Mouse (Mus musculus) frontal cortex, postnatal 25 days (tissue): ENCODE results near the gene Capzb.

Source experiments
- DNase-seq, 2 experiments: peaks; one replicate each; pipeline ENCODE4 v3.0.0; 2022; ENCODE audit warnings: low spot score in 2 of 2

The Capzb gene

GRCm38 (mm10) chr4:139305521-139305920, 112.8 kb downstream of the Capzb start:
- no peak for DNase-seq

DNA sequence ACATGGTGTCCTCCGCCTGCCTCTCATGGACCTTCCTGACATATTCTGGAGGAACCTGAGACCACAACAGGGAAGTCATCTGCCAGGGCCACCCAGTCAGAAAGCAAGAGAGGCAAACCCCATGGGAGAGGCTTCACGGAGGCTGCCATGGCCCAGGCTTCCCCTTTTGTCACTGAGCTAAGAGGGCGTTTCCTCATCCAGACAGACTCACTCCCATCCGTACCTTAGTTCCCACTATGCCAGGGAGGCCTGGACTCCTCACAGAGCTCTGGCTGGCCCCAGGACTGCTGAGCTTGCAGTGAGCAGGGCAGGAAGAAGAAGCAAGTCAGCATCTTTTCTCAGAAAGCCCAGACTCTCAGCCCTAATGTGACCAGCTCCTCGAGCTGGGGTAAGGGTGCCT, 115.2 kb downstream of the Capzb start:
- DNase-seq, result no peak

DNA sequence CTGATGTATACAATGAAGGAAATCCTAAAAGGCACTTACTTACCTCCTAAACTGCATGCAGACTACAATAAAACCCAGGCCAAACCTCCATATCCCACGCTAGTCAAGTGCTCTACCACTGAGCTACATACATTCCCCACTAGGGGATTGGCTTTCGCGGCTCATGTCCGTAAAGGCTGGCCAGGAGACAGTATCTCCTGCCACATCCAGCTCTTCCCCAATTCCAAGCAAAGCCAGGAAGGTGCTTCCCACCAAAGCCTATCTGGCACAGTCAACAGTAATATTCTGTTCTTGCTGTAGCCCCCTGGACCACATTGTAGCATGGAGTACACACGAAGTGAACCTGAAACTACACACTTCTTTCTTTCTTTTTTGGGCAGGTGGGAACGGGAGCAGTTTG, 117.0 kb downstream of the Capzb start:
- no peak for DNase-seq

- peak; percentile 98 to 99 for DNase-seq
Measured at GRCm38 (mm10) chr4:139310171-139310898, 117.6 kb downstream of the Capzb start, which contains the start of the genes Pqlc2 and Akr7a5. TSS of gene Pqlc2 (minus strand) at chr4:139310708. TSS of gene Akr7a5 (plus strand) at chr4:139310744.

GRCm38 (mm10) chr4:139310899-139311701, 118.4 kb downstream of the Capzb start:
- no peak for DNase-seq

GRCm38 (mm10) chr4:139311707-139312106, 119.0 kb downstream of the Capzb start:
- no peak for DNase-seq

DNA sequence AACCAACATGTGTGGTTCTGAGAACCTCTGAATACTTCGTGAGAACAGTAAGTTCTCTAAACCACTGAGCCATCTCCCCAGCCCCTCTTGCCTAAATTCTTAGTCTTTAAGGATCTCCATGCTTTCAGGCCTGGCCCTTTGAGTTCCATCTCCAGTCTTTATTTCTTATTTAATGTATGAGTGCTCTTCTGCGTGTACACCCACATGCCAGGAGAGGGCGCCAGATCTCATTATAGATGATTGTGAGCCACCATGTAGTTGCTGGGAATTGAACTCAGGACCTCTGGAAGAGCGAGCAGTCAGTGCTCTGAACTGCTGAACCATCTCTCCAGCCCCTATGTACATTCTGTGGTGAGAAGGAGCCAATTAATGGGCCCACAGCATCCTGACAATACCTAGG, 119.9 kb downstream of the Capzb start:
- no peak for DNase-seq

DNA sequence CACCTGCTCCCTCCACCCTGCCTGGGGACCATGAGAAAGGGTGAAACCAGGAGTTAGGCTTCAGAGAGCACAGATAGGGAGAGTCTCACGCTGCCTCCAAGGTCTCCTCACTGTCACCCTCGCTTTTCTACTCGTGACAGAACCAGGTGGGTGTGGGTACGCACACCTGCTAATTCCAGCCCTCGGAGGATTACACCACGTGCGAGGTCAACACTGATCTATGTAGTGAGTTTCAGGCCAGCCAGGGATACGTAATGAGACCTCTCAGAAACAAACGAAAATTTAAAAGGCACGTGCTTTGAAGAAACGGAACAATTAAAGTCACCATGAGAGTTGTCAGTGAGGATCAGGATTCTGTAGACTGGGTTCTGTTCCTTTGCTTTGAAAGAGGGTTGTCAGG, 125.8 kb downstream of the Capzb start:
- no peak for DNase-seq

GRCm38 (mm10) chr4:139319740-139320139, 127.0 kb downstream of the Capzb start:
- no peak for DNase-seq

DNA sequence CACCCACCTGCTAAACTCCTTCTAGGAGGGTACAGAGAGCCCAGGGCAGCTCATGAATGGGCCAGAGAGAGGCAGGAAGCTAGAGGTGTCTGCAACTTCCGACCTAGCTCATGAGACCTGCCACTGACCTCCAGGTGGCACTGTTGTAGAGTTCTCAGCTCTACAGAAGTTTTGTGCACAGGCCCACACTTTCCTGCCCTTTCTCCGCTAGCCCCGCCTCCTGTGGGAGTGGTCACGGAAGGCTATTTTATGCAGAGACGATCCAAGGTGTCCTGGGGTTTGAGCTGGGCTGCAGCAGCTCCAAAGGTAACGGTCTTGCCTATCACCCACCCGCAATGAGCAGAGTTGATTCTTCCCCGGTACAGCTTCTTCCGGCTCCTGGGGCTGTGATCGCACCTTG, 137.9 kb downstream of the Capzb start:
- peak in 1 of 2 experiments; percentile 13 for DNase-seq

GRCm38 (mm10) chr4:139334631-139335295, 142.1 kb downstream of the Capzb start:
- DNase-seq, result no peak

DNA sequence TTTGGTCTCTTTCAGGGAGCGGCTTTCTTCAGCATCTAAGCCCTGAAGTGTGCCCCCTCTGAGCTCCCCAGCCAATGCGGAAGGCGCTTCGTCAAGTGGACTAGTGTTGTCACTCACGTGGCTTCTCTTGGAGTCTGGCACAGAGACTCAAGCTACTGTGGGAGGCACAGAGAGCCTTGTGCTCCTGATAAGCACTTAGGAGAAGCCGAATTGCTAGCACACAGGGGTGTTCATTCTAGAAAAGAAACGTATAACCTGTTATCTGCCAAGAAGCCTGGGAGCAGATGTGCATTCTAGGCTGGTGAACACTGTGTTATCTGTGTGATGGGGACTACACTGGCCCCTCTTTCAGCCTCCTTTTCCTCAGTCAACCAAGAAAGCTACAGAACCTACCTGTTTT, 142.8 kb downstream of the Capzb start:
- no peak for DNase-seq

DNA sequence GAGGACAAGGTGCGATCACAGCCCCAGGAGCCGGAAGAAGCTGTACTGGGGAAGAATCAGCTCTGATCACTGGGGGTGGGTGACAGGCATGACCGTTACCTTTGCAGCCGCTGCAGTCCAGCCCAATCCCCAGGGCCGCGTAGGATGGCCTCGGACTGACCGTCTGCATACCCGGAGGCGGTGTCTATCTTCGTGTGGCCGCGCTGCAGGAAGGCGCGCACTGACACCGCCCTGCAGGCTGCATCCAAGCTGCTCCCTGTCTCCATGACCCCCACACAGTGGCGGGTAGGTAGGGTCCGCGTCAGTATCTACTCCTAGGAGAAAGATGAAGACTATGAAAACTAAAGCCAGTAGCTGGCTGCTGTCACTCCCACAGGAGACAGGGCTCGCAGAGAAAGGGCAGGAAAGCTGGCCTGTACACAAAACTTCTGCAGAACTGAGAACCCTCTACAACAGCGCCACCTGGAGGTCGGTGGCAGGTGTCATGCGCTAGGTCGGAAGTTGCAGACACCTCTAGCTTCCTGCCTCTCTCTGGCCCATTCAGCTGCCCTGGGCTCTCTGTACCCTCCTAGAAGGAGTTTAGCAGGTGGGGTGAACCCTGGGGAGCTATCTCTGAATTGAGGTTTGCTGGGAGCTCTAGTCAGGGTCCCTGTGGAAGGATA, 144.3 kb downstream of the Capzb start:
- peak; percentile 32 to 37 for DNase-seq

GRCm38 (mm10) chr4:139338145-139338544, 145.4 kb downstream of the Capzb start:
- DNase-seq, result no peak

- DNase-seq, result no peak
Measured at GRCm38 (mm10) chr4:139340835-139341234, 148.1 kb downstream of the Capzb start.
